Mouse (Mus musculus) olfactory bulb, adult 2 months (tissue): ENCODE results near the gene Igf1.

ENCODE experiments used
- CTCF ChIP-seq: fragments of 200-500 bp; IDR thresholded peaks from 2 replicates; pipeline ENCODE4 v1.5.1; 2012; ENCODE audit warnings: low read depth, mild to moderate bottlenecking, low read length, moderate library complexity; ENCODE audit not compliant: insufficient read depth
- POLR2A ChIP-seq: fragments of 200-500 bp; IDR thresholded peaks from 2 replicates; pipeline ENCODE4 v1.6.1; 2012; ENCODE audit warnings: mild to moderate bottlenecking, low read depth, low read length, moderate library complexity; ENCODE audit not compliant: insufficient read depth

- TF ChIP-seq POLR2A (no peak), CTCF (no peak)
Observed at GRCm38 (mm10) chr10:87893272-87893671, 35.2 kb downstream of the Igf1 start.
